Mouse (Mus musculus): Measurements from ENCODE around the gene Grwd1. TPM values are rescaled to one million over a fixed set of nuclear protein-coding genes. Genes with fewer than 3 reads are reported as not detected.

Gene Grwd1
- polyA plus RNA-seq, 1 experiment, result 12.1 TPM

DNA sequence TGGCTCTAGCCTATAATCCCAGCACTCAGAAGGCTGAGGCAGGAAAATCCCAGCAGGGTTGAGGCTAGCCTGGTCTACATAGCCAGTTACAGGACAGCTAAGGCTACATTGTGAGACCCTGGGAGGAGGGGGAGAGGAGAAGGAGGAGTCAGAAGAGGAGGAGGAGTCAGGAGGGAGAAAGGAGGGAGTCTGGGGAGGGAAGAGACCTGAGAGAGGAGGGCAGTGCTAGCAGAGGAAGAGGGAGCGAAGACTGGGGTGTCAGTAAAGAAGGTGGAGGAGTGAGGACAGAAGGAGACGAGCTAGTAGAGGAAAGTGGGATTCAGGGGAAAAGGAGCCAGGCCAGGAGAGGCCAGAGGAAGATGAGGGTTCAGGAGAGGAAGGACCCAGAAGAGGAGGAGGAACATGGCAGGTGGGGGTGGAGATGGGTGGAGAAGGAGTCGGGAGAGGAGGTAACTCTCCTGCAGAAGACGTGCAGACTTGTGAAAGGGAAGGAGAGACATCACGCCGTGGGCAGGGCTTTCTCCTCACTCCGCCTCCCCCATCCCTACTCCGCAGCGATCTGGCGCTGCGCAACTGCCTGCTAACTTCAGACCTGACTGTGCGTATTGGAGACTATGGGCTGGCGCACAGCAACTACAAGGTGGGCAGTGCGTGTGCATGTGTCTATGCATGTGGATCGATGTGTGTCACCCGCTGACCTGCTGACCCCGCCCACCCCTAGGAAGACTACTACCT is 38.8 kb downstream of the Grwd1 start:
- Histone ChIP-seq H3K27me3 (ENCODE audit: control insufficient read depth, insufficient read depth, low read length) (no peaks in the 10 kb centered on the region), H3K4me3 (ENCODE audit: control insufficient read depth, low read depth, low read length) (no peak overlapping the region), H3K4me1 (ENCODE audit: control insufficient read depth, insufficient read depth, low read length) (peaks cover 14% of the 10 kb centered on the region), H3K36me3 (ENCODE audit: control insufficient read depth, insufficient read depth, low read length) (no peaks in the 10 kb centered on the region), H3K27ac (ENCODE audit: control insufficient read depth, insufficient read depth, low read depth, low read length) (no peak overlapping the region)
- TF ChIP-seq CTCF (IDR thresholded peaks at IDR 0.05; ENCODE audit: control insufficient read depth, insufficient read depth, insufficient replicate concordance, low read depth, low read length) (no peak), POLR2A (IDR thresholded peaks at IDR 0.05; ENCODE audit: control insufficient read depth, low read depth, low read length) (no peak)

DNA sequence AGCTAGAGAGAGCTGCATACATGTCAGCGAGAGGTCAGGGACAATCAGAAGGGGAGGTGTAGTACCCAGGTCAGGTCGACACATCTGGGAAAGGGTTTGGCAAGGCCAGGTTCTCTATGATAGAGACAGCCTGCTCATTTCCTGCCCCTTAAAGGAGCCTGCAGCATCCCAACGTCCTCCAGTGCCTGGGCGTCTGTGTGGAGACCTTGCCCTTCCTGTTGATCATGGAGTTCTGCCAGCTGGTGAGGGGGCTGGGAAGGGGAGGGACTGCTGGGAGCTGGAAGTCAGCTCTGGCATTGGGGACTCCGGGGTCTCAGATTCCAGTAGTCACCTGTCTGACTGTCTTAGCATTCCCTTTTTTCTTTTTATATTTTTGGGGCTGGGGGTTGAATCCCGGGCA is 40.0 kb downstream of the Grwd1 start:
- Histone ChIP-seq H3K4me3 (ENCODE audit: control insufficient read depth, low read depth, low read length) (no peak overlapping the region), H3K36me3 (ENCODE audit: control insufficient read depth, insufficient read depth, low read length) (no peaks in the 10 kb centered on the region), H3K4me1 (ENCODE audit: control insufficient read depth, insufficient read depth, low read length) (peaks cover 26% of the 10 kb centered on the region), H3K27me3 (ENCODE audit: control insufficient read depth, insufficient read depth, low read length) (no peaks in the 10 kb centered on the region), H3K27ac (ENCODE audit: control insufficient read depth, insufficient read depth, low read depth, low read length) (no peak overlapping the region)
- TF ChIP-seq CTCF (IDR thresholded peaks at IDR 0.05; ENCODE audit: control insufficient read depth, insufficient read depth, insufficient replicate concordance, low read depth, low read length) (no peak), POLR2A (IDR thresholded peaks at IDR 0.05; ENCODE audit: control insufficient read depth, low read depth, low read length) (no peak)

DNA sequence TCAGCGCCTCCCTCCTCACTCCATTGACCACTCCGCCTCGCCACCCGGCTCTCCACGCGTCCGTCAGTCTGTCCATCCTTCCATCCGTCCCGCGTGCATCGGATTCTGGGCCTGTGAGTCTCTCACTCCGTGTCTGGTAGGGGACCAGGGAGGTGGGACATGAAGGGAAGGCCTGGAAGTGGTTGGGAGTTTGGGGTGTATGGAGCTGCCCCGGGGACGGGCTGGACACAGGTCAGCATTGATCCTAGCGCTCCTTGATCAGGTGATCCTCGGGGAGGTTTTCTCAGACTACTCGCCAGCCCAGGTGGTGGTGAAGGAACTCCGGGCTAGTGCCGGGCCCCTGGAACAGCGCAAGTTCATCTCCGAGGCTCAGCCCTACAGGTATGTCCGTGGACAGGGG is 43.1 kb downstream of the Grwd1 start:
- TF ChIP-seq CTCF (IDR thresholded peaks at IDR 0.05; ENCODE audit: control insufficient read depth, insufficient read depth, insufficient replicate concordance, low read depth, low read length), result no peak
- TF ChIP-seq POLR2A (IDR thresholded peaks at IDR 0.05; ENCODE audit: control insufficient read depth, low read depth, low read length), result no peak
- H3K27ac ChIP-seq (ENCODE audit: control insufficient read depth, insufficient read depth, low read depth, low read length), result no peak overlapping the region

DNA sequence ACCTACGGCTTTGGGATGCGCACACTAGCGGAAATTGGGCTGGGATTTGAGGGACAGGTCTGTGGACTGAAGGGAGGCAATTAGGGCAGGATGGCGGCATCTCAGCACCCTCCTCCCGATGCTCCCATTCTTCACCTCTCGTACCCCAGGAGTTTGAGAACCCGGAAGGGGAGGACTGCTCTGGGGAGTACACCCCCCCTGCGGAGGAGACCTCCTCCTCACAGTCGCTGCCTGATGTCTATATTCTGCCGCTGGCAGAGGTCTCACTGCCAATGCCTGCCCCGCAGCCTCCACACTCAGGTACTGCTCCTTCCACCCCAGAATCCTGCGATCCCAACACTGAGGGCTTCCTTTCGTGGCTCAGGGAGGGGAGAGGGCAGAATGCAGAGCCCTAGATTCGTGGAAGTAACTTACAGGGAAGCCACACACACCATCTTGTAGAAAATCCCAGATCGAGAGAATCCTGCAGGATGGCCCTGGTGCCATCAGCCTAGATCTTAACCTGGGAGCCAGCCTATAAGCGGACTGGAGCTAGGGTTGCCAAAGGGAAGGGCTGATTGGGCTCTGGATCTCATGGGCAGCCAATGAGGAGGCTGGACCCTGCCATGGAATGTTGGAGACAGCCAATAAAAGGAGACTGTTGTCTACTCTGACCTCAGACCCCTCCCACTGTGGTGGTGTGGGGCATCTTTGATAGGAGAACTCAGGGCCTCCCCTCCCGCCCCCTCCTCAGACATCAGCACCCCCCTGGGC is 43.9 kb downstream of the Grwd1 start:
- no peak overlapping the region for H3K27ac ChIP-seq (ENCODE audit: control insufficient read depth, insufficient read depth, low read depth, low read length)

More for the DNA sequence above, 43.1 kb downstream of the Grwd1 start:
- Histone ChIP-seq H3K36me3 (ENCODE audit: control insufficient read depth, insufficient read depth, low read length) (no peaks in the 10 kb centered on the region), H3K4me1 (ENCODE audit: control insufficient read depth, insufficient read depth, low read length) (peaks cover 32% of the 10 kb centered on the region), H3K4me3 (ENCODE audit: control insufficient read depth, low read depth, low read length) (no peak overlapping the region; the same call in 1 of the 2 replicates), H3K27me3 (ENCODE audit: control insufficient read depth, insufficient read depth, low read length) (no peaks in the 10 kb centered on the region)

DNA sequence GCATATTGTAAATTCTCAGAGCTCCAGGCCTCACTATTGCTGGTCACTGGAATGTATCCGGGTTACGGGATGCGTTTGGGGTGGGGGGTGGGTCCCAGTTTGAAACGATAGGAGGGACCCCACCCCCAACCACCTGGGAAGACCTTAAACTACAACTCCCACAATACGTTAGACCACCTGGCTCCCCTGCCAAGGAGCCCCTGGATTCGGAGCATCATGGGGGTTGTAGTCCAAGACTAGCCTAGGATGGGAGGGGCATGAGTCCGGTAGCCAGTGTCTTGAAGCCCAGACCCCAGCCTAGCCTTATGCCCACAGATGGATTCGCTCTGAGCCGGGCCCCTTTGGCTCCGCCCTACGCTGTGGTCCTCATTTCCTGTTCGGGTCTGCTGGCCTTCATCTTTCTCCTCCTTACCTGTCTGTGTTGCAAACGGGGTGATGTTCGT is 44.6 kb downstream of the Grwd1 start:
- Histone ChIP-seq H3K4me1 (ENCODE audit: control insufficient read depth, insufficient read depth, low read length) (peaks cover 32% of the 10 kb centered on the region), H3K27ac (ENCODE audit: control insufficient read depth, insufficient read depth, low read depth, low read length) (no peak overlapping the region), H3K36me3 (ENCODE audit: control insufficient read depth, insufficient read depth, low read length) (no peaks in the 10 kb centered on the region), H3K27me3 (ENCODE audit: control insufficient read depth, insufficient read depth, low read length) (no peaks in the 10 kb centered on the region), H3K4me3 (ENCODE audit: control insufficient read depth, low read depth, low read length) (peak overlapping the region; percentile 74)
- TF ChIP-seq CTCF (IDR thresholded peaks at IDR 0.05; ENCODE audit: control insufficient read depth, insufficient read depth, insufficient replicate concordance, low read depth, low read length), result no peak
- no peak for TF ChIP-seq POLR2A (IDR thresholded peaks at IDR 0.05; ENCODE audit: control insufficient read depth, low read depth, low read length)

More for the DNA sequence above, 43.9 kb downstream of the Grwd1 start:
- Histone ChIP-seq H3K4me3 (ENCODE audit: control insufficient read depth, low read depth, low read length) (peak overlapping the region; percentile 74), H3K27me3 (ENCODE audit: control insufficient read depth, insufficient read depth, low read length) (no peaks in the 10 kb centered on the region), H3K36me3 (ENCODE audit: control insufficient read depth, insufficient read depth, low read length) (no peaks in the 10 kb centered on the region), H3K4me1 (ENCODE audit: control insufficient read depth, insufficient read depth, low read length) (peaks cover 32% of the 10 kb centered on the region)
- TF ChIP-seq CTCF (IDR thresholded peaks at IDR 0.05; ENCODE audit: control insufficient read depth, insufficient read depth, insufficient replicate concordance, low read depth, low read length) (no peak), POLR2A (IDR thresholded peaks at IDR 0.05; ENCODE audit: control insufficient read depth, low read depth, low read length) (no peak)

DNA sequence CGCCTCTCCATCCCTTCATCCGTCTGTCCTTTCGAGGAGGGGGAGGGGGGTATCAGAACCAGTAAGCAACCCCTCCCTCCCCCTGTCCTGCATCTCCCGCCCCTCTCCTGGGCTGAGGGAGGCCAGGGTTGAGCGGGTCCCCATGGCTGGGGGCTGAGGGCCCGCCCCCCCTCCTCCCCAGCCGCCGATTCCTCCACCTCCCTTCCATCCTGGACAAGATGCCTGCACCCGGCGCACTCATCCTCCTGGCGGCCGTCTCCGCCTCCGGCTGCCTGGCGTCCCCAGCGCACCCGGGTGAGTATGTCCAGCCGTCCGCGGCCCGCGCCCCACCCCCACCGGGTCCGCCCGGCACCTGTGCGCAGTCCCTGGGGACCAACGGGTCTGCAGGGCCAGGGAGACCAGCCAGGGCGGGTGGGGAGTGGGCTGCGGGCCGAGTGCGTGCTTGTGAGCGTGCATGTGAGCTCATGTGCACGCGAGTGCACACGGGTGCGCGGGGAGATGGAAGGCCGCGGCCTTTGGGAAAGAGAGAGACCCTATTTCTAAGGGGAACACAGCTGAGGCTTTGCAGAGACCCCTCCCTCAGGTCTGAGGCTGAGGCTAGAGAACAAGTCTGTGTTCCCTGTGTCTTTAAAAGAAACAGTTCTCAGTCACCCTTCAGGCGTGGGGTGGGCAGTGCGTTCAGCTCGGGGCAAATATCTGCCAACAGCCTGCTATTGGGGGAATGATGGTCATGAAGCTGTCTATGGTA is 45.2 kb downstream of the Grwd1 start:
- peaks cover 32% of the 10 kb centered on the region for H3K4me1 ChIP-seq (ENCODE audit: control insufficient read depth, insufficient read depth, low read length)
- H3K27me3 ChIP-seq (ENCODE audit: control insufficient read depth, insufficient read depth, low read length), result no peaks in the 10 kb centered on the region
- H3K4me3 ChIP-seq (ENCODE audit: control insufficient read depth, low read depth, low read length), result peak overlapping the region; percentile 74
- no peak for TF ChIP-seq POLR2A (IDR thresholded peaks at IDR 0.05; ENCODE audit: control insufficient read depth, low read depth, low read length)
- no peak for TF ChIP-seq CTCF (IDR thresholded peaks at IDR 0.05; ENCODE audit: control insufficient read depth, insufficient read depth, insufficient replicate concordance, low read depth, low read length)
- no peak overlapping the region for H3K27ac ChIP-seq (ENCODE audit: control insufficient read depth, insufficient read depth, low read depth, low read length)
- H3K36me3 ChIP-seq (ENCODE audit: control insufficient read depth, insufficient read depth, low read length), result no peaks in the 10 kb centered on the region
